Mouse (Mus musculus) embryonic facial prominence, embryonic 14.5 days (tissue): ENCODE results near the gene Tap1. TPM values are rescaled to one million over a fixed set of nuclear protein-coding genes. Genes with fewer than 3 reads are reported as not detected.
A peak's percentile ranks its signal among the peaks of the same experiment; 100 is the strongest.

Source experiments
- ATAC-seq: fragments of 200-750 bp; cut with Nextera tagmentation; 2 replicates; pipeline ENCODE4 v1.8.0; 2017; ENCODE audit warnings: low read depth, moderate number of reproducible peaks, moderate TSS enrichment
- DNase-seq: peaks from one replicate; pipeline ENCODE4 v3.0.0-alpha.2; 2015; ENCODE audit warnings: low spot score
- H3K27ac ChIP-seq: fragments of 300-500 bp; sonication (generic); replicated peaks from 2 replicates; pipeline ENCODE4 v1.5.1; 2014; ENCODE audit warnings: low read depth, mild to moderate bottlenecking, low read length, moderate library complexity
- H3K27me3 ChIP-seq: fragments of 300-500 bp; sonication (generic); replicated peaks from 2 replicates; pipeline ENCODE4 v1.6.1; 2014; ENCODE audit warnings: low read length; ENCODE audit not compliant: control insufficient read depth, insufficient read depth
- H3K36me3 ChIP-seq: fragments of 300-500 bp; sonication (generic); 2 replicates; pipeline ENCODE4 v1.6.1; 2014; ENCODE audit warnings: low read length, mixed read lengths; ENCODE audit not compliant: control insufficient read depth, insufficient read depth
- H3K4me1 ChIP-seq: fragments of 300-500 bp; sonication (generic); 2 replicates; pipeline ENCODE4 v1.6.1; 2014; ENCODE audit warnings: antibody characterized with exemption, low read length; ENCODE audit not compliant: control insufficient read depth, insufficient read depth
- H3K4me2 ChIP-seq: fragments of 300-500 bp; sonication (generic); 2 replicates; pipeline ENCODE4 v1.6.1; 2014; ENCODE audit warnings: low read depth, mild to moderate bottlenecking, low read length, moderate library complexity, mixed read lengths
- H3K4me3 ChIP-seq: fragments of 300-500 bp; sonication (generic); 2 replicates; pipeline ENCODE4 v1.5.1; 2014; ENCODE audit warnings: low read depth, mild to moderate bottlenecking, low read length
- H3K9ac ChIP-seq: fragments of 300-500 bp; sonication (generic); 2 replicates; pipeline ENCODE4 v1.6.1; 2014; ENCODE audit warnings: low read depth, mild to moderate bottlenecking, low read length, moderate library complexity, mixed read lengths
- H3K9me3 ChIP-seq: fragments of 300-500 bp; sonication (generic); 2 replicates; pipeline ENCODE4 v1.6.1; 2016; ENCODE audit warnings: low read length; ENCODE audit not compliant: control insufficient read depth
- WGBS: fragments of 180-500 bp; shearing (Covaris S2); extraction: QIAGEN DNeasy Blood & Tissue Kit; methylation state at CpG from one replicate; pipeline ENCODE4 v1.1.7; 2014; 5-methylcytosine and 5-hydroxymethylcytosine counted together
- polyA plus RNA-seq: library from polyadenylated mRNA; unstranded; fragments of >200 nt; fragmentation: Nextera tagmentation; extraction: Ambion mirVana; gene quantifications from 2 replicates; pipeline ENCODE4 v1.2.1, GENCODE M21; 2014

Gene Tap1
- polyA plus RNA-seq, 1 experiment from 2014 or later, result 5.1 TPM

GRCm38 (mm10) chr17:34196941-34197894 lies 9.9 kb downstream of the Tap1 start, which contains the start of gene Psmb8:
TSS of gene Psmb8 (plus strand) at chr17:34197721.
- ATAC-seq, result peak; percentile 84
- Histone ChIP-seq H3K36me3 (no peaks in the 10 kb centered on the region), H3K9me3 (no peaks in the 10 kb centered on the region), H3K27ac (no peak within 1 kb of the TSS), H3K4me1 (peaks cover 8% of the 10 kb centered on the region), H3K4me3 (peak within 1 kb of the TSS; percentile 43), H3K9ac (peak within 1 kb of the TSS; percentile 52), H3K27me3 (peaks cover 66% of the 10 kb centered on the region), H3K4me2 (peak within 1 kb of the TSS; percentile 57)
- WGBS, result 4% methylated on average over 41 of the region's 41 CpGs
- DNase-seq, result peak; percentile 92

GRCm38 (mm10) chr17:34197904-34198520 lies 10.7 kb downstream of the Tap1 start:
- H3K27me3 ChIP-seq, result peaks cover 63% of the 10 kb centered on the region
- H3K36me3 ChIP-seq, result no peaks in the 10 kb centered on the region
- ATAC-seq (no peak), DNase-seq (no peak)
- H3K4me1 ChIP-seq, result peaks cover 8% of the 10 kb centered on the region
- H3K4me2 ChIP-seq, result peak overlapping the region; percentile 57
- WGBS, result 3% methylated on average over 32 of the region's 32 CpGs
- no peak overlapping the region for H3K27ac ChIP-seq
- H3K9ac ChIP-seq, result peak overlapping the region; percentile 52
- no peaks in the 10 kb centered on the region for H3K9me3 ChIP-seq
- peak overlapping the region; percentile 43 for H3K4me3 ChIP-seq

- no peak for ATAC-seq
- no peaks in the 10 kb centered on the region for H3K36me3 ChIP-seq
- no peak for DNase-seq
- H3K9ac ChIP-seq, result peak overlapping the region; percentile 52
- no peak overlapping the region for H3K27ac ChIP-seq
- H3K27me3 ChIP-seq, result peaks cover 63% of the 10 kb centered on the region
- H3K9me3 ChIP-seq, result no peaks in the 10 kb centered on the region
- 7% methylated on average over 11 of the region's 11 CpGs for WGBS
- H3K4me1 ChIP-seq, result peaks cover 8% of the 10 kb centered on the region
- peak overlapping the region; percentile 43 for H3K4me3 ChIP-seq
- peak overlapping the region; percentile 57 for H3K4me2 ChIP-seq
These were observed 11.2 kb downstream of the Tap1 start for GRCm38 (mm10) chr17:34198521-34198912.

GRCm38 (mm10) chr17:34199050-34199619 lies 11.8 kb downstream of the Tap1 start:
- no peak for DNase-seq
- Histone ChIP-seq H3K27ac (no peak overlapping the region), H3K9ac (no peak overlapping the region), H3K36me3 (no peaks in the 10 kb centered on the region), H3K9me3 (no peaks in the 10 kb centered on the region), H3K4me1 (peaks cover 8% of the 10 kb centered on the region), H3K4me2 (no peak overlapping the region), H3K27me3 (peaks cover 60% of the 10 kb centered on the region), H3K4me3 (no peak overlapping the region)
- WGBS, result 62% methylated on average over 12 of the region's 12 CpGs
- ATAC-seq, result no peak

GRCm38 (mm10) chr17:34200047-34200446 lies 12.7 kb downstream of the Tap1 start:
- no peaks in the 10 kb centered on the region for H3K36me3 ChIP-seq
- peaks cover 8% of the 10 kb centered on the region for H3K4me1 ChIP-seq
- no peak overlapping the region for H3K9ac ChIP-seq
- H3K9me3 ChIP-seq, result no peaks in the 10 kb centered on the region
- WGBS, result 85% methylated on average over 10 of the region's 10 CpGs
- H3K27ac ChIP-seq, result no peak overlapping the region
- DNase-seq (no peak), ATAC-seq (no peak)
- no peak overlapping the region for H3K4me3 ChIP-seq
- no peak overlapping the region for H3K4me2 ChIP-seq
- H3K27me3 ChIP-seq, result peaks cover 62% of the 10 kb centered on the region

GRCm38 (mm10) chr17:34200772-34201505 lies 13.6 kb downstream of the Tap1 start:
- Histone ChIP-seq H3K4me2 (no peak overlapping the region), H3K4me1 (peaks cover 8% of the 10 kb centered on the region), H3K9ac (no peak overlapping the region), H3K9me3 (no peaks in the 10 kb centered on the region), H3K27me3 (peaks cover 63% of the 10 kb centered on the region), H3K4me3 (no peak overlapping the region), H3K27ac (no peak overlapping the region), H3K36me3 (no peaks in the 10 kb centered on the region)
- WGBS, result 88% methylated on average over 16 of the region's 16 CpGs
- ATAC-seq (no peak), DNase-seq (no peak)

- ATAC-seq, result no peak
- DNase-seq, result no peak
- H3K9ac ChIP-seq, result no peak overlapping the region
- H3K36me3 ChIP-seq, result no peaks in the 10 kb centered on the region
- no peak overlapping the region for H3K4me3 ChIP-seq
- H3K4me2 ChIP-seq, result no peak overlapping the region
- H3K4me1 ChIP-seq, result peaks cover 8% of the 10 kb centered on the region
- peaks cover 63% of the 10 kb centered on the region for H3K27me3 ChIP-seq
- 65% methylated on average over 7 of the region's 7 CpGs for WGBS
- H3K27ac ChIP-seq, result no peak overlapping the region
- H3K9me3 ChIP-seq, result no peaks in the 10 kb centered on the region
These were observed 14.2 kb downstream of the Tap1 start for GRCm38 (mm10) chr17:34201506-34202055.
